Mouse (Mus musculus): ENCODE data around the gene Gm29110. TPM values are rescaled to one million over a fixed set of nuclear protein-coding genes. Genes with fewer than 3 reads are reported as not detected.
"Not testable (repeated sequence)": the region's sequence is repeated elsewhere in the genome, so short reads cannot be mapped to it uniquely, and the experiment has no call there.

The Gm29110 gene
- polyA plus RNA-seq (2014; fragmentation: Nextera tagmentation; extraction: Ambion mirVana): not detected in 2 replicates

- WGBS (ENCODE audit: insufficient replicate concordance): 40% methylated on average over 1 of the region's 6 CpGs
- not testable (repeated sequence) for H3K4me1 ChIP-seq (ENCODE audit: control insufficient read depth, insufficient read depth, low read length); H3K36me3 ChIP-seq (ENCODE audit: control insufficient read depth, insufficient read depth, low read length); H3K9ac ChIP-seq (ENCODE audit: low read depth, low read length); ATAC-seq (replicated peaks; ENCODE audit: insufficient number of reproducible peaks, low FRiP score, low TSS enrichment); H3K27me3 ChIP-seq (ENCODE audit: control insufficient read depth, insufficient read depth, low read length); H3K9me3 ChIP-seq (replicated peaks; ENCODE audit: control insufficient read depth, low read length); H3K4me2 ChIP-seq; H3K4me3 ChIP-seq (ENCODE audit: low read depth, low read length); H3K27ac ChIP-seq (ENCODE audit: low read depth, low read length)
Measured at GRCm38 (mm10) chrY:74470231-74470630, at the start of gene Gm29110. TSS of gene Gm29110 (plus strand) at chrY:74470531.

Other genes with a start within 250 kb of the Gm29110 start
- not detected in 2 replicates for gene Gm21913, start 153.4 kb downstream of the Gm29110 start, polyA plus RNA-seq (2014; fragmentation: Nextera tagmentation; extraction: Ambion mirVana)